Mouse (Mus musculus) retina, adult 2 months (tissue): ENCODE data around the gene Coil.
"Not testable (repeated sequence)": the region's sequence is repeated elsewhere in the genome, so short reads cannot be mapped to it uniquely, and the experiment has no call there.

Experiments used
- DNase-seq: peaks from one replicate; pipeline ENCODE4 v3.0.0-alpha.2; 2012; ENCODE audit warnings: low read depth, low spot score

The Coil gene

GRCm38 (mm10) chr11:89041073-89041472 is 71.0 kb downstream of the Coil start:
- DNase-seq: not testable (repeated sequence)
